Mouse (Mus musculus) urinary bladder, postnatal 36 days (tissue): ENCODE results near the gene Hspb2.

Source experiments
- DNase-seq, 2 experiments: peaks; one replicate each; pipeline ENCODE4 v3.0.0; 2022; ENCODE audit warnings: low spot score in 2 of 2, mixed read lengths in 1 of 2

Gene Hspb2

GRCm38 (mm10) chr9:50752054-50752602 lies at the start of gene Hspb2:
Hspb2 (minus strand) TSS chr9:50752354.
- no peak for DNase-seq

GRCm38 (mm10) chr9:50800985-50801384 lies 48.8 kb upstream of the Hspb2 start:
- DNase-seq = no peak

- peak in 1 of 2 experiments; percentile 59 for DNase-seq
Observed at GRCm38 (mm10) chr9:50798368-50798767, 46.2 kb upstream of the Hspb2 start.

GRCm38 (mm10) chr9:50797641-50798040 lies 45.5 kb upstream of the Hspb2 start:
- DNase-seq = no peak

- DNase-seq = no peak
Observed at GRCm38 (mm10) chr9:50796776-50797175, 44.6 kb upstream of the Hspb2 start.

- no peak for DNase-seq
Observed at GRCm38 (mm10) chr9:50795266-50795665, 43.1 kb upstream of the Hspb2 start.

GRCm38 (mm10) chr9:50782155-50782554 lies 30.0 kb upstream of the Hspb2 start:
- no peak for DNase-seq

- DNase-seq = no peak
Observed at GRCm38 (mm10) chr9:50776162-50776760, 24.1 kb upstream of the Hspb2 start.

GRCm38 (mm10) chr9:50775662-50776126 lies 23.5 kb upstream of the Hspb2 start:
- no peak for DNase-seq

- peak; percentile 89 for DNase-seq
Observed at GRCm38 (mm10) chr9:50774991-50775612, 22.9 kb upstream of the Hspb2 start, which contains the start of the genes Alg9 and 1110032A03Rik. Alg9 (plus strand) TSS chr9:50775019. 1110032A03Rik (minus strand) TSS chr9:50775520.

GRCm38 (mm10) chr9:50774026-50774462 lies 21.9 kb upstream of the Hspb2 start:
- no peak for DNase-seq

- no peak for DNase-seq
Observed at GRCm38 (mm10) chr9:50770011-50770410, 17.9 kb upstream of the Hspb2 start.

- DNase-seq = peak; percentile 97
Observed at GRCm38 (mm10) chr9:50768107-50769002, 16.2 kb upstream of the Hspb2 start, which contains the start of gene Fdxacb1. Fdxacb1 (plus strand) TSS chr9:50768236.

- peak in 1 of 2 experiments; percentile 5 for DNase-seq
Observed at GRCm38 (mm10) chr9:50767531-50768106, 15.5 kb upstream of the Hspb2 start.

- no peak for DNase-seq
Observed at GRCm38 (mm10) chr9:50763331-50763730, 11.2 kb upstream of the Hspb2 start.

GRCm38 (mm10) chr9:50761520-50762243 lies 9.5 kb upstream of the Hspb2 start:
- no peak for DNase-seq

- no peak for DNase-seq
Observed at GRCm38 (mm10) chr9:50756711-50757110, 4.6 kb upstream of the Hspb2 start.

- no peak for DNase-seq
Observed at GRCm38 (mm10) chr9:50753947-50754346, 1.8 kb upstream of the Hspb2 start.

GRCm38 (mm10) chr9:50752784-50753615 lies 846 bp upstream of the Hspb2 start:
- peak; percentile 67 to 83 for DNase-seq

- no peak for DNase-seq
Observed at GRCm38 (mm10) chr9:50751323-50751722, 831 bp downstream of the Hspb2 start, which contains the start of gene Cryab. Cryab (plus strand) TSS chr9:50751325.
